8 mouse cellular contexts compared by ENCODE assay signal in genomic region chr6:55519605-55520201, GRCm38 (mm10).
DNase-seq lines count a peak whose midpoint lies in the region; ATAC-seq and TF ChIP-seq lines count a peak whose summit lies in the region.

No protein-coding gene starts in this region.

- DNase-seq in 416B (ENCODE audit: low read depth): peak; percentile 37
- DNase-seq in heart, adult 9 months (ENCODE audit: low spot score in 2 of 2): peak; percentile 59 to 73
- peak; percentile 77 for DNase-seq in kidney, adult 9 months
- DNase-seq in neural tube, embryonic 10.5 days (ENCODE audit: extremely low spot score, low spot score): peak; percentile 89
- DNase-seq in testis, postnatal 10 days (ENCODE audit: low spot score): peak; percentile 86

- no peaks in the 10 kb centered on the region for H3K27me3 ChIP-seq in embryonic facial prominence, embryonic 15.5 days
- no peaks in the 10 kb centered on the region for H3K27me3 ChIP-seq in limb, embryonic 12.5 days

- ATAC-seq in embryonic facial prominence, embryonic 15.5 days (ENCODE audit: insufficient number of reproducible peaks, low FRiP score, low TSS enrichment, low read depth): no peak
- peak; percentile 88 for ATAC-seq in limb, embryonic 12.5 days (ENCODE audit: insufficient number of reproducible peaks, insufficient read depth, low FRiP score, low TSS enrichment, low read depth)

- no peak overlapping the region for H3K4me3 ChIP-seq in bone marrow, adult 2 months (replicated peaks; ENCODE audit: control insufficient read depth, low read depth, low read length)
- peak overlapping the region; percentile 18; the same call in 1 of the 2 replicates for H3K4me3 ChIP-seq in embryonic facial prominence, embryonic 15.5 days (replicated peaks)
- H3K4me3 ChIP-seq in limb, embryonic 12.5 days (replicated peaks): no peak overlapping the region

- H3K9ac ChIP-seq in embryonic facial prominence, embryonic 15.5 days: no peak overlapping the region
- H3K9ac ChIP-seq in limb, embryonic 12.5 days (replicated peaks): no peak overlapping the region

- peak overlapping the region; percentile 24 for H3K4me2 ChIP-seq in embryonic facial prominence, embryonic 15.5 days (replicated peaks)
- H3K4me2 ChIP-seq in limb, embryonic 12.5 days: peak overlapping the region; percentile 42

- TF ChIP-seq POLR2A in bone marrow, adult 2 months (IDR thresholded peaks at IDR 0.05; ENCODE audit: borderline replicate concordance, control insufficient read depth, low read depth, low read length): no peak

- H3K27ac ChIP-seq in bone marrow, adult 2 months (ENCODE audit: control insufficient read depth, insufficient read depth, low read depth, low read length, poor library complexity): no peak overlapping the region
- H3K27ac ChIP-seq in embryonic facial prominence, embryonic 15.5 days (replicated peaks): no peak overlapping the region
- no peak overlapping the region for H3K27ac ChIP-seq in limb, embryonic 12.5 days

- no peaks in the 10 kb centered on the region for H3K4me1 ChIP-seq in bone marrow, adult 2 months (ENCODE audit: control insufficient read depth, insufficient read depth, low read length)
- no peaks in the 10 kb centered on the region for H3K4me1 ChIP-seq in embryonic facial prominence, embryonic 15.5 days
- H3K4me1 ChIP-seq in limb, embryonic 12.5 days (replicated peaks): no peaks in the 10 kb centered on the region

- H3K36me3 ChIP-seq in embryonic facial prominence, embryonic 15.5 days: no peaks in the 10 kb centered on the region
- H3K36me3 ChIP-seq in limb, embryonic 12.5 days: no peaks in the 10 kb centered on the region

- no peaks in the 10 kb centered on the region; the same call in 1 of the 2 replicates for H3K9me3 ChIP-seq in embryonic facial prominence, embryonic 15.5 days (replicated peaks)
- no peaks in the 10 kb centered on the region for H3K9me3 ChIP-seq in limb, embryonic 12.5 days

- TF ChIP-seq CTCF in bone marrow, adult 2 months (IDR thresholded peaks at IDR 0.05; ENCODE audit: control insufficient read depth, insufficient read depth, low read length): peak; percentile 60; the same call in 1 of the 2 replicates

- 18% methylated on average over 11 of the region's 11 CpGs for WGBS in bone marrow, adult 2 months
- WGBS in embryonic facial prominence, embryonic 15.5 days: 14% methylated on average over 11 of the region's 11 CpGs
- WGBS in limb, embryonic 12.5 days: 15% methylated on average over 11 of the region's 11 CpGs

Comparison
In these comparisons a context has a peak if more than half of its experiments do, and no peak if none do; other contexts are left out.
1. DNase-seq: peak in every context shown above with its lines; median percentile 89 in neural tube, embryonic 10.5 days; 86 in testis, postnatal 10 days; 77 in kidney, adult 9 months; 66 in heart, adult 9 months; 37 in 416B.